Mouse (Mus musculus): ENCODE measurements around the gene Nol4l. TPM values are rescaled to one million over a fixed set of nuclear protein-coding genes. Genes with fewer than 3 reads are reported as not detected.
A peak's percentile ranks its signal among the peaks of the same experiment; 100 is the strongest.

Nol4l gene
- polyA plus RNA-seq, 1 experiment from 2014 or later, result 31.8 TPM

GRCm38 (mm10) chr2:153432492-153432891, 97.3 kb downstream of the Nol4l start:
- Histone ChIP-seq H3K4me1 (peaks cover 46% of the 10 kb centered on the region), H3K27ac (replicated peaks) (no peak overlapping the region; the same call in 1 of the 2 replicates), H3K36me3 (peaks cover 58% of the 10 kb centered on the region), H3K27me3 (no peaks in the 10 kb centered on the region), H3K9ac (replicated peaks) (no peak overlapping the region), H3K4me2 (replicated peaks) (no peak overlapping the region), H3K4me3 (no peak overlapping the region), H3K9me3 (no peaks in the 10 kb centered on the region)
- WGBS, result 44% methylated on average over 7 of the region's 7 CpGs
- no peak for ATAC-seq (ENCODE audit: low FRiP score, low read depth)

GRCm38 (mm10) chr2:153430571-153430970, 99.2 kb downstream of the Nol4l start:
- Histone ChIP-seq H3K4me2 (replicated peaks) (no peak overlapping the region), H3K4me1 (peaks cover 45% of the 10 kb centered on the region), H3K27ac (replicated peaks) (no peak overlapping the region), H3K9me3 (no peaks in the 10 kb centered on the region), H3K27me3 (no peaks in the 10 kb centered on the region), H3K36me3 (peaks cover 53% of the 10 kb centered on the region), H3K4me3 (no peak overlapping the region), H3K9ac (replicated peaks) (no peak overlapping the region)
- WGBS, result 92% methylated on average over 1 of the region's 1 CpGs
- no peak for ATAC-seq (ENCODE audit: low FRiP score, low read depth)

- Histone ChIP-seq H3K27me3 (no peaks in the 10 kb centered on the region), H3K36me3 (peaks cover 55% of the 10 kb centered on the region), H3K4me1 (peaks cover 44% of the 10 kb centered on the region), H3K9ac (replicated peaks) (no peak overlapping the region), H3K9me3 (no peaks in the 10 kb centered on the region), H3K4me2 (replicated peaks) (no peak overlapping the region), H3K4me3 (no peak overlapping the region), H3K27ac (replicated peaks) (0 out of 2 replicates have a peak overlapping the region, but pooled peaks have one; percentile 15)
- 76% methylated on average over 2 of the region's 2 CpGs for WGBS
- ATAC-seq (ENCODE audit: low FRiP score, low read depth), result no peak
Measured at GRCm38 (mm10) chr2:153428485-153428884, 101.3 kb downstream of the Nol4l start.

- peak; percentile 14; the same call in 1 of the 2 replicates for ATAC-seq (ENCODE audit: low FRiP score, low read depth)
- no peaks in the 10 kb centered on the region for H3K9me3 ChIP-seq
- no peak overlapping the region for H3K9ac ChIP-seq (replicated peaks)
- H3K4me3 ChIP-seq, result no peak overlapping the region
- H3K27ac ChIP-seq (replicated peaks), result peak overlapping the region; percentile 82
- no peaks in the 10 kb centered on the region for H3K27me3 ChIP-seq
- H3K4me2 ChIP-seq (replicated peaks), result 0 out of 2 replicates have a peak overlapping the region, but pooled peaks have one; percentile 6
- H3K36me3 ChIP-seq, result peaks cover 42% of the 10 kb centered on the region
- 5% methylated on average over 2 of the region's 2 CpGs for WGBS
- peaks cover 54% of the 10 kb centered on the region for H3K4me1 ChIP-seq
Measured at GRCm38 (mm10) chr2:153426931-153427330, 102.8 kb downstream of the Nol4l start.

- Histone ChIP-seq H3K9ac (replicated peaks) (0 out of 2 replicates have a peak overlapping the region, but pooled peaks have one; percentile 2), H3K9me3 (no peaks in the 10 kb centered on the region), H3K36me3 (peaks cover 35% of the 10 kb centered on the region), H3K4me1 (peaks cover 56% of the 10 kb centered on the region), H3K4me2 (replicated peaks) (0 out of 2 replicates have a peak overlapping the region, but pooled peaks have one; percentile 6), H3K27me3 (no peaks in the 10 kb centered on the region), H3K4me3 (no peak overlapping the region), H3K27ac (replicated peaks) (peak overlapping the region; percentile 82)
- 25% methylated on average over 9 of the region's 9 CpGs for WGBS
- peak; percentile 73 for ATAC-seq (ENCODE audit: low FRiP score, low read depth)
Measured at GRCm38 (mm10) chr2:153425998-153426670, 103.6 kb downstream of the Nol4l start.

GRCm38 (mm10) chr2:153425124-153425844, 104.5 kb downstream of the Nol4l start:
- H3K9me3 ChIP-seq, result no peaks in the 10 kb centered on the region
- peaks cover 56% of the 10 kb centered on the region for H3K4me1 ChIP-seq
- H3K27me3 ChIP-seq, result no peaks in the 10 kb centered on the region
- no peak overlapping the region for H3K9ac ChIP-seq (replicated peaks)
- WGBS, result 91% methylated on average over 4 of the region's 4 CpGs
- peak overlapping the region; percentile 82 for H3K27ac ChIP-seq (replicated peaks)
- H3K4me2 ChIP-seq (replicated peaks), result no peak overlapping the region
- H3K4me3 ChIP-seq, result no peak overlapping the region
- H3K36me3 ChIP-seq, result peaks cover 31% of the 10 kb centered on the region
- ATAC-seq (ENCODE audit: low FRiP score, low read depth), result no peak

- ATAC-seq (ENCODE audit: low FRiP score, low read depth), result no peak
- WGBS, result 87% methylated on average over 8 of the region's 8 CpGs
- peaks cover 32% of the 10 kb centered on the region for H3K36me3 ChIP-seq
- no peak overlapping the region for H3K9ac ChIP-seq (replicated peaks)
- no peak overlapping the region for H3K27ac ChIP-seq (replicated peaks)
- H3K9me3 ChIP-seq, result no peaks in the 10 kb centered on the region
- H3K27me3 ChIP-seq, result no peaks in the 10 kb centered on the region
- peaks cover 56% of the 10 kb centered on the region for H3K4me1 ChIP-seq
- H3K4me3 ChIP-seq, result no peak overlapping the region
- H3K4me2 ChIP-seq (replicated peaks), result no peak overlapping the region
Measured at GRCm38 (mm10) chr2:153424557-153424956, 105.2 kb downstream of the Nol4l start.

GRCm38 (mm10) chr2:153423113-153423512, 106.7 kb downstream of the Nol4l start:
- Histone ChIP-seq H3K4me2 (replicated peaks) (no peak overlapping the region), H3K4me1 (peaks cover 56% of the 10 kb centered on the region), H3K4me3 (no peak overlapping the region), H3K36me3 (peaks cover 36% of the 10 kb centered on the region), H3K9me3 (no peaks in the 10 kb centered on the region), H3K9ac (replicated peaks) (no peak overlapping the region), H3K27me3 (no peaks in the 10 kb centered on the region), H3K27ac (replicated peaks) (peak overlapping the region; percentile 39)
- 94% methylated on average over 3 of the region's 3 CpGs for WGBS
- no peak for ATAC-seq (ENCODE audit: low FRiP score, low read depth)

GRCm38 (mm10) chr2:153422051-153422450, 107.7 kb downstream of the Nol4l start:
- Histone ChIP-seq H3K4me1 (peaks cover 50% of the 10 kb centered on the region), H3K9ac (replicated peaks) (no peak overlapping the region), H3K4me3 (no peak overlapping the region), H3K36me3 (peaks cover 46% of the 10 kb centered on the region), H3K27ac (replicated peaks) (peak overlapping the region; percentile 39; the same call in 1 of the 2 replicates), H3K27me3 (no peaks in the 10 kb centered on the region), H3K4me2 (replicated peaks) (no peak overlapping the region), H3K9me3 (no peaks in the 10 kb centered on the region)
- 6% methylated on average over 5 of the region's 5 CpGs for WGBS
- ATAC-seq (ENCODE audit: low FRiP score, low read depth), result peak; percentile 75

GRCm38 (mm10) chr2:153421233-153421632, 108.5 kb downstream of the Nol4l start:
- no peak for ATAC-seq (ENCODE audit: low FRiP score, low read depth)
- no peaks in the 10 kb centered on the region for H3K9me3 ChIP-seq
- H3K4me1 ChIP-seq, result peaks cover 43% of the 10 kb centered on the region
- H3K27ac ChIP-seq (replicated peaks), result no peak overlapping the region
- no peak overlapping the region for H3K4me2 ChIP-seq (replicated peaks)
- no peaks in the 10 kb centered on the region for H3K27me3 ChIP-seq
- H3K9ac ChIP-seq (replicated peaks), result no peak overlapping the region
- H3K4me3 ChIP-seq, result no peak overlapping the region
- H3K36me3 ChIP-seq, result peaks cover 53% of the 10 kb centered on the region

GRCm38 (mm10) chr2:153418381-153418780, 111.4 kb downstream of the Nol4l start:
- WGBS, result 92% methylated on average over 1 of the region's 1 CpGs
- H3K36me3 ChIP-seq, result peaks cover 71% of the 10 kb centered on the region
- ATAC-seq (ENCODE audit: low FRiP score, low read depth), result no peak
- peaks cover 16% of the 10 kb centered on the region for H3K4me1 ChIP-seq
- no peaks in the 10 kb centered on the region for H3K27me3 ChIP-seq
- H3K9ac ChIP-seq (replicated peaks), result no peak overlapping the region
- H3K4me3 ChIP-seq, result no peak overlapping the region
- H3K4me2 ChIP-seq (replicated peaks), result no peak overlapping the region
- H3K27ac ChIP-seq (replicated peaks), result no peak overlapping the region
- no peaks in the 10 kb centered on the region for H3K9me3 ChIP-seq

- peaks cover 76% of the 10 kb centered on the region for H3K36me3 ChIP-seq
- no peak overlapping the region for H3K27ac ChIP-seq (replicated peaks)
- no peaks in the 10 kb centered on the region for H3K27me3 ChIP-seq
- no peaks in the 10 kb centered on the region for H3K9me3 ChIP-seq
- H3K4me1 ChIP-seq, result peaks cover 11% of the 10 kb centered on the region
- no peak overlapping the region for H3K4me3 ChIP-seq
- ATAC-seq (ENCODE audit: low FRiP score, low read depth), result no peak
- no peak overlapping the region for H3K4me2 ChIP-seq (replicated peaks)
- WGBS, result 97% methylated on average over 12 of the region's 12 CpGs
- H3K9ac ChIP-seq (replicated peaks), result no peak overlapping the region
Measured at GRCm38 (mm10) chr2:153417841-153418240, 111.9 kb downstream of the Nol4l start.

All from midbrain, embryonic 12.5 days (tissue).